Mouse (Mus musculus) neural tube, embryonic 10.5 days (tissue): ENCODE measurements at regions not wholly inside any gene's neighbourhood (a gene's known extent, or its start where the extent isn't known, plus 50 kb on each side); places are given as distances from the start of the nearest gene placed in this dataset.
A peak's percentile ranks its signal among the peaks of the same experiment; 100 is the strongest.

Source experiments
- DNase-seq: peaks from one replicate; pipeline ENCODE4 v3.0.0-alpha.2; 2017; ENCODE audit warnings: low spot score; ENCODE audit errors: extremely low spot score

- DNase-seq = no peak
Measured at GRCm38 (mm10) chr10:56453578-56454069, 76.5 kb downstream of the Gja1 start.

- DNase-seq = no peak
Measured at GRCm38 (mm10) chr10:56455867-56456468, 78.8 kb downstream of the Gja1 start.

GRCm38 (mm10) chr10:56468537-56468936 is 91.4 kb downstream of the Gja1 start:
- no peak for DNase-seq

GRCm38 (mm10) chr10:56468993-56469712 is 92.0 kb downstream of the Gja1 start:
- DNase-seq = peak; percentile 49

- no peak for DNase-seq
Measured at GRCm38 (mm10) chr10:56469895-56470294, 92.8 kb downstream of the Gja1 start.

GRCm38 (mm10) chr10:56474951-56475350 is 97.8 kb downstream of the Gja1 start:
- no peak for DNase-seq

- DNase-seq = no peak
Measured at GRCm38 (mm10) chr10:56482156-56482716, 105.1 kb downstream of the Gja1 start.

- no peak for DNase-seq
Measured at GRCm38 (mm10) chr10:56484931-56485330, 107.8 kb downstream of the Gja1 start.

- no peak for DNase-seq
Measured at GRCm38 (mm10) chr10:56485746-56486145, 108.6 kb downstream of the Gja1 start.

- no peak for DNase-seq
Measured at GRCm38 (mm10) chr10:56486584-56486983, 109.5 kb downstream of the Gja1 start.

- no peak for DNase-seq
Measured at GRCm38 (mm10) chr10:56493461-56493860, 116.3 kb downstream of the Gja1 start.

GRCm38 (mm10) chr10:56495352-56495751 is 118.2 kb downstream of the Gja1 start:
- no peak for DNase-seq

- no peak for DNase-seq
Measured at GRCm38 (mm10) chr10:56519041-56519440, 141.9 kb downstream of the Gja1 start.

GRCm38 (mm10) chr10:56525791-56526190 is 148.7 kb downstream of the Gja1 start:
- DNase-seq = no peak

- DNase-seq = no peak
Measured at GRCm38 (mm10) chr10:56537091-56537490, 160.0 kb downstream of the Gja1 start.

- DNase-seq = no peak
Measured at GRCm38 (mm10) chr10:56539827-56540511, 162.8 kb downstream of the Gja1 start.

- DNase-seq = no peak
Measured at GRCm38 (mm10) chr10:56542106-56542505, 165.0 kb downstream of the Gja1 start.

- DNase-seq = no peak
Measured at GRCm38 (mm10) chr10:56545989-56546388, 168.9 kb downstream of the Gja1 start.

GRCm38 (mm10) chr10:56546824-56547223 is 169.7 kb downstream of the Gja1 start:
- DNase-seq = no peak

GRCm38 (mm10) chr10:56547825-56548224 is 170.7 kb downstream of the Gja1 start:
- no peak for DNase-seq

GRCm38 (mm10) chr10:56566836-56567442 is 189.8 kb downstream of the Gja1 start:
- no peak for DNase-seq

GRCm38 (mm10) chr10:56582065-56582464 is 204.9 kb downstream of the Gja1 start:
- DNase-seq = no peak
